Mouse (Mus musculus) midbrain, embryonic 13.5 days (tissue): ENCODE results near the gene Zbtb20. TPM values are rescaled to one million over a fixed set of nuclear protein-coding genes. Genes with fewer than 3 reads are reported as not detected.

Experiments
- microRNA counts: library from miRNA; unstranded; fragments of <30 nt; microRNA quantifications from one replicate; lab custom pipeline; 2016
- microRNA-seq: library from miRNA; unstranded; fragments of <30 nt; microRNA quantifications from one replicate; pipeline ENCODE4, GENCODE M21; 2016
- polyA plus RNA-seq: library from polyadenylated mRNA; unstranded; fragments of >200 nt; fragmentation: Nextera tagmentation; extraction: Ambion mirVana; gene quantifications from 2 replicates; pipeline ENCODE4 v1.2.1, GENCODE M21; 2015

Gene Zbtb20
- polyA plus RNA-seq, 1 experiment from 2014 or later = 86.5 TPM

MicroRNA genes within 50 kb of the gene (microRNA counts, 519-probe panel; counts per million panel counts)
- microRNA mmu-miR-568 (lab: Ali Mortazavi, UCI) = 110 counts per million, percentile 56 among the panel's probes with 10 or more counts

Small RNA genes lying within 50 kb of the gene (microRNA-seq; reads per million reads assigned to microRNA genes)
- not detected for gene Mir568
